Mouse (Mus musculus) induced T-regulatory cell, adult 2 months (primary cell): Measurements from ENCODE around the gene Nt5dc3.
A peak's percentile ranks its signal among the peaks of the same experiment; 100 is the strongest.

ENCODE experiments used
- DNase-seq: peaks from one replicate; pipeline ENCODE4 v3.0.0-alpha.2; 2012; ENCODE audit warnings: low read depth

Nt5dc3 gene

GRCm38 (mm10) chr10:86779117-86779755, 431 bp downstream of the Nt5dc3 start:
- peak; percentile 60 for DNase-seq

DNA sequence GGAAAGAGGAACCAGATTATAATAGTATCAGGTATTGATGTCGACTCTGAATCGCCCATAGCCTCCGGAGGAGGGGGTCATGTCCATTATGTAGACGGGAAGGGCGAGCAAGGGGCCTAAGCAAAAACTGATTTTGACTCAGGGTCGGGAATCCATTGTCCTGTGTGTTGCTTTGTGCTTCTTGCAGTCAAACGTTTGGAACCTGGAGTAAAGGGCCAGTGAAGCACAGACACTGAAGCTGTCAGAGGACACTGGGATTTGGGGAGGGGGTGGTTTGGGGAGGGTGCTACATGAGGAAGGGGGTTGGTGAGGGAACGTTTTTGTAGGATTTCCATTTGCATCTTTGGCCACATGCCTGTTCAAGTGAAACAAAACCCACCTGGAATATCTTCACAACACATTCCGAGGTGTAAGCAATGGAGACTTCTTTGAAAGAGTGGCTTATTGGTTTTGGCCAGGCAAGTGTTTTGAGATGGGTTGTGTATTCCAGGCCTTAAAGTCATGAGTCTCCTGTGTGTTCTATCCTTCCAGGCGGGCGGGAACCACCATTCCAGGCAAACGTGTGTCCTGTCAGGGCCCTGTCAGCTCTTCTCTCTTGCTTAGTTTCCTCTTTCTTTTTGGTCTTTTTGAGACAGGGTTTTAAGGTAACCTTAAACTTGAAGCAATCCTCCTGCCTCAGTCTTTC, 1.2 kb downstream of the Nt5dc3 start:
- no peak for DNase-seq

GRCm38 (mm10) chr10:86781641-86782040, 2.8 kb downstream of the Nt5dc3 start:
- DNase-seq, result no peak

- DNase-seq, result no peak
These were observed 3.9 kb downstream of the Nt5dc3 start for GRCm38 (mm10) chr10:86782656-86783055.

DNA sequence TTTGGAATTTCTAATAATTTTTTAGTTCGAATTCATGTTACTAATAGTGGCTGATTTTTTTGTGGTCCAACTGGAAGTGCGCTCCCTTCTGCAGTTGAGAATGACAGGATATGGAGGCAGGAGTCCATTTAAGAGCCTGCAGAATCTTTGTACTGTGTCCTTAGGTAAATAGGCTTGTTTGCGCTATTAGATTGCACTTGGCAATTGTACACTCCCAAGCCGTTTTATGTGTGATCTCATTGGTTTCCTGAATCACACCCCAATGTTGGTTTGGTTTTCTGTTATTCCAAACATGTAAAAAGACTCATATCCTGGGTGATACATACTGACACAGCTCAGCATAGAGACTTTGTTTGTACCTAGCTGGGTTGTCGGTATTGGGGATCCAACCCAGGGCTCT, 4.8 kb downstream of the Nt5dc3 start:
- no peak for DNase-seq

DNA sequence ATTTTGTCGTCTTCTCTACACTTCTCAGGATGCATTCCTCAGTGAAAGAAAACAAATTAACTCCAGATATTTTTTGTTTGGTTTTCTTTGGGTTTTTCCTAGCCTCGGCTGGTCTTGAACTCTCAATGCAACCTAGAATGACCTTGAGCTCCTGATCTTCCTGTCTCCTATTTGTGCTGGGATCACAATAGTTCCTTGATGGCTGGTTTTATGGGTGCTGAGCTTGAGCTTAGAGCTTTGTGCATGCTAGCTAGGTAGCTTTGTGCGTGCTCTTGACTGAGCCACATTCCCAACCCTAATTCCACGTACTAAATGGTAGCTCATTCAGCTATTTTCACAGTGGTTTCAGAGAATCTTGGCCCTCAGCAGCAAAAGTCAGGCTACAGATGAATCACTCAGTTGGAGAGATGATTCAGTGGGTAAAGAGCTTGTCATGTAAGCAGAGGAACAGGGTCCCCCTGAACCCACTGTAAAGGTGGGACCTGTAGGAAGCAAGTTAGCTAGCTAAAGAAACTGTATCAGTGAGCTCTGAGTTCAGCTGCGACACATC, 5.4 kb downstream of the Nt5dc3 start:
- DNase-seq, result no peak

DNA sequence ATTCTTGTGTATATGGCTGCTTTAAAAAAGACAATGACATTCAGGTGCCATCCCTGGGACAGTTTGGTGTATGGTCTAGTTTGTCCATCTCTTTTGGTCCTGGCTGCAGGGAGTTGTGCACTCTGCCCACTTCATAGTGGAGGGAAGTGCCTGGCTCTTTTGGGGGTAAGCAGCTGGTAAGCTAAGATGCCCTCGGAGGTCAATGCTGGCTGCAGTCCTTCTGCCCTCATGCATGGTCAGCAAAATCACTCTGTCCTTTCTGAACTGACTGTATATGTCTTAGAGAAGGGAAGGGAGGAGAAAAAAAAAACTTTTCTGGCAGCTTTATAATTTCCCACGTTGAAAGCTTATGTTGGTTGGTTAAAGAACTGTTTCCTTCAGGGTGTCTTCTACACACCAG, 6.6 kb downstream of the Nt5dc3 start:
- no peak for DNase-seq

GRCm38 (mm10) chr10:86786083-86786482, 7.3 kb downstream of the Nt5dc3 start:
- no peak for DNase-seq

DNA sequence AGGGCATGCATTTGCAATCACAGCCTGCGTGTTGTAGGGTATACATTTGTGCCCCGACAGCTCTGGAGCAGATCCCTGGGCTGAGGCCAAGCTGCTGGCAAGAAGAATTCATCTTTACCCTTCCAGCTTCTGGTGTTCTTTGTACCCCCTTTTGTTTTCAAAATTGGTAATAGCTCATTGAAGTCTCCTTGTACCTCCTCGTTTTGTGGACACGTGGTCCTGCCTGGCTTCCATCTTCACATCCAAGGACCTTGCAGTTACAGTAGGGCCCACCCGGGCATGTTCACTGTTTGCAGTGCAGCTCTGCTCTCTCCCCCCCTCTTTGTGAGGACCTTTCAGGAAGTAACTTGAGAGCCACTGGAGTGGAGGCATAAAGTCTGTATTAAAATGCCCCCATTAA, 9.4 kb downstream of the Nt5dc3 start:
- DNase-seq, result no peak

GRCm38 (mm10) chr10:86789146-86789672, 10.4 kb downstream of the Nt5dc3 start:
- no peak for DNase-seq

GRCm38 (mm10) chr10:86791507-86792184, 12.8 kb downstream of the Nt5dc3 start:
- no peak for DNase-seq

DNA sequence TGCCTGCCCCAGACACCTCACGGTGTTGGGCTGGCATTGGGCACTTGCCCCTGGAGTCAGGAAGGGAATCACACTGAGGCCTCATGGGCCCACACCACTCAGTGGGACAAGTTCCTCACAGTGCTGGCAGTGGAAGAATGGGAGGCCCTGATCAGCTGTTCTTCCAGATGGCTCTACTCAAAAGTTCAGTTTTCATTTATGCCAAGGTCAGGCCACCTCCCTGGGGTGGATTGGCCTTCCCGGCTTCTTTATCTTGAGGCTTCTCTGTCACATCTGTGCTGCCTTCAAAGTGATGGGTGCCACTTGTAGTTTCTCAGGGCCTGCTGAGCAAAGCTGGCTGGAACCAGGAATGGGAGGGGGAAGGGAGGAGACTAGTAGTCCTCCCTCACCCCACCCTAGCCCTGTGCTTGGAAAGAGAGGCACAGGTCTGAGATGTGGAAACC, 14.7 kb downstream of the Nt5dc3 start:
- DNase-seq, result no peak

DNA sequence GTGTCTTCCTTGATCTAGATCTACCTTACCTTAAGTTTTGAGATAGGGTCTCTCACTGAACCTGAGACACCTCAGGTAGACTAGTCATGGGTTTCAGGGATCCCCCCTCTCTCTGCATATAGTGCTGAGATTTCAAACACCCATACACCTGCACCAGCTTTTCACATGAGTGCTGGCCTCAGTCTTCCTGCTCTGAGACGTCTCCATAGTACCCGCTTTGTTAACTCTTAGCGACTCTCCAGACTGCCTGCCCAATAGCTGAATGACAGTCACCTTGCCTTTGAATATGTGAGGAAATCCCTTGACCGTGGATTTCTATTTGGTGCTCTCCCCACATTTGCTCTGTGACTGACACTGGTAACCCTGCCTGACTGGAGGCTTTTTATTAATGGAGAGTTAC, 15.4 kb downstream of the Nt5dc3 start:
- DNase-seq, result peak; percentile 8

DNA sequence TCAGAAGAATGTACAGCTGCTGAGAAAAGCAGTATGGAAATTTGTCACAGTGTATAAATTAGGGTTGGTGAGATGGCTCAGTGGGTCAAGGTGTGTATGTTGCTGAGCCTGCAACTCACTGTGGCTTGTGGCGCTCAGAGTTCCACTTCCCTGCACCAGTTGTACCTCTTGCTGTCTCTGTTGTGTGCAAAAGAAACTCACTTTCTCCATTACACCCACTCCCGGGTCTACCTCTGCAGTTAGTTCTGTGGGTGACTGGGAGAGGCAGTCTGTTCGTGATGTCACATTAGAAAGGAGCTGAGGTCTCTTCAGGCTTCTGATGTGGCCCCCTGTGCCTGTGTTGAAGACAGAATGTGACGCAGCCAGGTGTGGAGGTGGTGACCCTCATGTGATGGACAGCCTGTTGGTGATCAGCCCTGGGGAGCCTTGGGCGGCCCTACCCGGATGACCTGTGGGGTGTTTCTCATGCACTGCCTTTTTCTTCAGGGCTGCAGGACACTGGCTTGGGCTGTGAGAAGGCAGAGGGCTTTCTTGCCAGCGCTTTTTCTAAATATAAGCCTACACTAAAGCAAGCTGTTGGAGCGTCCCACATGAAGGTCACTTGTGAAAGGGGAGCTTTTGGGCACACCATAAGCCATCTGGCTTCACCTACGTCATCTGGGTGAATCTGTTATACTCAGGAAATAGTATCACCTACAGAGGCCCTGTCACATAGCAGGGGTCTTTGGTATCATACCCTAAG, 16.2 kb downstream of the Nt5dc3 start:
- DNase-seq, result peak; percentile 21

DNA sequence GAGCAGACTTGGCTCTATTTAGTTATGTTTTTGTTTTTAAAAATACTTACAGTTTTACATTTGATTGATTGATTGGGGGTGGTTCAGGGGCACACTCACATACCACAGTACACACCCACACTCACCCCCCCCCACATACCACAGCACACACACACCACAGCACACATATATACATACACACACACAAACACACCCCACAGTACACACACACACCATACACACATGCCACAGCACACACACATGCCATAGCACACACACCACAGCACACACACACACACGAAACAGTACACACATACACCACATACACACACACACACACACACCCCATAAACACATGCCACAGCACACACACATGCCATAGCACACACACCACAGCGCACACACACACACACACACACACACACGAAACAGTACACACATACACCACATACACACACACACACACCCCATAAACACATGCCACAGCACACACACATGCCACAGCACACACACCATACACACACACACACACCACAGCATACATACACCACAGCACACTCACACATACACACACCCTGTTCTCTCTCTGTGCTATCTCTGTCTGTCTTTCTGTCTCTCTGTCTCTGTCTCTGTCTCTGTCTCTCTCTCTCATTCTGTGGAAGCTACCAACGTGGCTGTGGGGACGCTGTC, 17.4 kb downstream of the Nt5dc3 start:
- no peak for DNase-seq

GRCm38 (mm10) chr10:86807362-86807761, 28.6 kb downstream of the Nt5dc3 start:
- no peak for DNase-seq

DNA sequence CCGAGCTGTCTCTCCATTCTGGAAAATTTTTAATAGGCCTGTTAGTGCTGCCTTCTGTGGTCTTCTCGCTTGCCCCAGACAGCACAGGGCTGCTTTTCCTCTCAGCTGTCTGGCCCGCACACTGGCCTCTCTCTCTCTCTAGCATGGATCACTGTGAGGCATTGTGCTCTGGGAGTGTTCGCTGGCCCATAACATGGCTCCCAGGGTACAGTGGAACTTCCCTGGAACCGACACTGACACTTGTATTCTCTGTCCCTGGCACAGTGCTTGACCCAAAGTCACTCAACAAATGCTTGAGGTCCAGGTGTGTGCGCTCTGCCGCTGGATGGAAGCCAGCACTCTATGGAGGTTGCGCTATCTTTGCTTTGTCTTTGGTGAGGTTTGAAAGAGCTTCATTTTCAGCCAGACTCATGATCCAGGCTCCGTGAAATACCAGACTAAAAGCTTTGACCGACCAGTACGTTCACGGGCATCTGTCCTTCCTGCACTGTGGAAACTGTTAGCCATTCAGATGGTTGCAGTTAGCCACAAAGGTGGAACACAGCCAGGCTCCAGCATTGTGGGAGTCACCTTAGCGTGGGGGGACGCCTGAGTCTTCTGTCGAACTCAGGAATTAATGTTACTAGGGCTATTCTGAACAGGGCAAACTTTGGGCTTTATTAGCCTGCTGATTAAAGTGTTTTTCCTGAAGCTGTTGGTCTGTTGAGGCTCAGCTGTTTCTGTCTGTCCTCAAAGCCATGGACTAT, 29.4 kb downstream of the Nt5dc3 start:
- no peak for DNase-seq

- no peak for DNase-seq
These were observed 31.2 kb downstream of the Nt5dc3 start for GRCm38 (mm10) chr10:86810000-86810399.

GRCm38 (mm10) chr10:86810612-86811011, 31.8 kb downstream of the Nt5dc3 start:
- DNase-seq, result no peak

- peak; percentile 10 for DNase-seq
These were observed 35.7 kb downstream of the Nt5dc3 start for GRCm38 (mm10) chr10:86814292-86815131.
